Mouse (Mus musculus) ovary, adult 18-20 months (tissue): ENCODE measurements around the gene Sult2a3.
"Not testable (repeated sequence)": the region's sequence is repeated elsewhere in the genome, so short reads cannot be mapped to it uniquely, and the experiment has no call there.

Experiments used
- DNase-seq: peaks from one replicate; pipeline ENCODE4 v3.0.0; 2022; ENCODE audit warnings: low spot score, mixed read lengths

Gene Sult2a3

DNA sequence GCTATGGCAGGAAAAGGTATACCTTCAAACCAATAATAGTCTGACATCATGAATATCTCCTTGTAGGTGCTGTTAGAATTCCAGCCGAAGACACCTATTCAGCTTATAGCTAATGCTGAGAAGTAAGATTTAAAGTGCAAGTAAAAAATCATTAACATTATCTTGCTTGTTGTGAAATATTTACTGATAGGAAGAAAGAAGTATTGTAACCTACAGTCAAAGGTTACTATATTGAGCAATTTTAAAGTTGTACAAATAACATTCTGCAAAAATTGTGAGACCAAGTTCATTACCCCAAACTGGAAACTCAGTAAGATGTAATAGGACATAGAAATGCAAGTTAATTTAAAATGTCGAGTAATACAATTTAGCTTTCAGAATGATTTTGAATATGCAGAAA is at the start of gene Sult2a3:
Gene Sult2a3, minus strand, starts transcription at position 101 of the 400 bp plus-strand sequence.
- no peak for DNase-seq

DNA sequence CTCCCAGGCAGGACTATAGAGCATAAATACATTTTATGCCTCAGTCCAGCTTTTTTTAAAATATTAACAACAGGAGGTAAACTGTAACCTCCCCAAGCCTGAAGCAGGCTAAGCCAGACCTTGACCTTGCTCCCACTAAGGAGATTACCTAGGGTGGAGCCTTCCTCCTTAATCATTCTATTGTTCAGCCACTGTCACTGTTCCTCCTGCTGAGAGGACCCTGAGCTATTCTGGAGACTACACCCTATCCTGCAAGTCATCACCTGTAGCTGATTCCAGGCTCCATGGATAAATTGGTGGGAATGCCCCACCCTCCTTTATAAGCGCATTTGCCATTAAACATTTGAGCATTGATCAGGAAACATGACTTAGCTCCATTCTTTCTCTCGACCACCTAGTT is 2.4 kb downstream of the Sult2a3 start:
- no peak for DNase-seq

GRCm38 (mm10) chr7:14119865-14120264 is 3.0 kb downstream of the Sult2a3 start:
- not testable (repeated sequence) for DNase-seq

GRCm38 (mm10) chr7:14116761-14117160 is 6.1 kb downstream of the Sult2a3 start:
- DNase-seq: no peak

DNA sequence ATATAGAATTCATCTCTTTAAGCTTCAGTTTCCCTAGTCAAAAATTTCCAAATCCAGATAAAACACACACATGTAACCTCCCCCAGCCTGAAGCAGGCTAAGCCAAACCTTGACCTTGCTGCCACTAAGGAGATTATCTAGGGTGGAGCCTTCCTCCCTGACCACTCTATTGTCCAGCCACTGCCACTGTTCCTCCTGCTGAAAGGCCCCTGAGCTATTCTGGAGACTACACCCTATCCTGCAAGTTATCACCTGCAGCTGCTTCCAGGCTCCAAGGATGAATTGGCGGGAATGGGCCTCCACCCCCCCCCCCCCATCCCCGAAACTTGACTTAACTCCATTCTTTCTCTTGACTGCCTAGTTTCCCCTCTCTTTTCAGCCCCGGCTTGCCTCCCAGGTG is 8.4 kb downstream of the Sult2a3 start:
- DNase-seq: not testable (repeated sequence)

- not testable (repeated sequence) for DNase-seq
These were observed 75.0 kb downstream of the Sult2a3 start for GRCm38 (mm10) chr7:14047821-14048220.

- not testable (repeated sequence) for DNase-seq
These were observed 92.0 kb downstream of the Sult2a3 start for GRCm38 (mm10) chr7:14030831-14031230.
